Mouse (Mus musculus): ENCODE data around the gene Aicda.
A peak's percentile ranks its signal among the peaks of the same experiment; 100 is the strongest.
"Not testable (repeated sequence)": the region's sequence is repeated elsewhere in the genome, so short reads cannot be mapped to it uniquely, and the experiment has no call there.

Gene Aicda

DNA sequence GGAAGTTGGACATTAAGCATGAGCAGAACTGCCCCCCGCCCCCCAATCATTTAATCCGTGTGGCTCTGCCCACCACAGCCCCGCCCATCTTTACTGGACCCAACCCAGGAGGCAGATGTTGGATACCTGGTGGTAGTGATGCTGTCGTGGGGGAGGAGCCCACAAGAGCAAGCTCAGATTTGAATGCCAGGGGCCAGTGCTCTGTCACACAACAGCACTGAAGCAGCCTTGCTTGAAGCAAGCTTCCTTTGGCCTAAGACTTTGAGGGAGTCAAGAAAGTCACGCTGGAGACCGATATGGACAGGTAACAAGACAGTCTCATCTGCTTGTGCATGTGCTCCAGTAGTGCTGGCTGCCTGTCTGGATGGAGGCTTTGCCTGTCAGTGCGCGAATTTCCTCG, at the start of gene Aicda:
TSS of gene Aicda (plus strand) at position 196 of the 400 bp plus-strand sequence.
- no peak for DNase-seq (ENCODE audit: low read depth, low spot score)

DNA sequence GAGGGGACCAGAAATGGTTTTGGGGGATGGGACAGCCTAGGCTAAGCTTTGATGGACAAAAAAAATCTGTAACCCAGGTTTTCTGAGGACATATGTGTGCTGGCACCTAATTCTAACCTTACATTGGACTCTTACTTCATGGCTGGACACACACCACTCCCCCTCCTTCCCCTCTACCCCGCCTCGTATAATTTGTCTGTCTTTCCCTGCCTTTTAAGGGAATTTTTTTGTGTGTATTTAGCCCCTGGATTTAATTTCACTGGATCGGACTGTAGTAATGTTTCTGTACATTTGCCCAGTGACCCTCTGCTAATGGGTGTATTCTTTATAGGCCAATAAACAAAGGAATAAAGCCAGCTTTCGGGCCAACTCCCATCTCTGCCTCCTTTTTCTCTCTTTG, 48.6 kb upstream of the Aicda start:
- DNase-seq (ENCODE audit: low read depth, low spot score), result no peak

DNA sequence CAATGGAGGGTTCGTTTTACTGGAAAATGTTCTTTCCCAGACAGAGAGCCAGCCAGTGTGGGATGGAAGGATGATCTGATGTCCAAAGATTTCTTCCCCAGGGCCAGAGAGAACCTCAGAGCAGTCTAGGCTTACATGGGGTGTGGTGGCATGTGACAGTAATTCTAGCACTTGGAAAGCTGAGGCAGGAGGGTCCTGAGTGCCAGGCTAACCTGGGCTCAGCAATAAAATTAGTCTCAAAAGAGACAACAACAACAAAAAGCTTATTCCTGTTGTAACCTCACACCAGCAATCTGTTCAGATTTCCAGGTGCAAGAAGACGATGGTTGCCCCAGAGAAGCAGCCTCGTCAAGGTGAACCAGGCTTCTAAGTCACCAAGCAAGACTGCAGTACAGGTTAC, 48.1 kb upstream of the Aicda start, which contains the start of gene Mfap5:
TSS of gene Mfap5 (plus strand) at position 301 of the 400 bp plus-strand sequence.
- DNase-seq (ENCODE audit: low read depth, low spot score), result no peak

DNA sequence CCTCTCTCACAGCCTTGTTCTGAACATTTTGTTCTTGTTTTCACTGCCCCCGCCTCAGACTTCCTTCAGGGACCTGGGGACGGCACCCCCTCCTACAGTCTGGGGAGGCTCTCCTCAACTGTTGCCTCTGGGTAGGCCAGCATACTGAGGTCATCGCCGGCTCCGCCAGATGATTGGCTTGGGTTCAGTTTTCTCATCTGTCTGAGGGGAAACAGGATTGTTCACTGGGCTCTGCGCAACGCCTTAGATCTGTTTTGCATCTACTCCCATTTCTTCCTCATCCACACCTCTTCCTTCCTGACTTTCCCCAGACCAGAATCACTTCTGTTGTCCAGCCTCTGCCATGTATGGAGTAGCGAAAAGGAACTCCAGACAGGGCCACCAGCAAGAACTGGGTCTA, 45.1 kb upstream of the Aicda start:
- DNase-seq (ENCODE audit: low read depth, low spot score), result no peak

DNA sequence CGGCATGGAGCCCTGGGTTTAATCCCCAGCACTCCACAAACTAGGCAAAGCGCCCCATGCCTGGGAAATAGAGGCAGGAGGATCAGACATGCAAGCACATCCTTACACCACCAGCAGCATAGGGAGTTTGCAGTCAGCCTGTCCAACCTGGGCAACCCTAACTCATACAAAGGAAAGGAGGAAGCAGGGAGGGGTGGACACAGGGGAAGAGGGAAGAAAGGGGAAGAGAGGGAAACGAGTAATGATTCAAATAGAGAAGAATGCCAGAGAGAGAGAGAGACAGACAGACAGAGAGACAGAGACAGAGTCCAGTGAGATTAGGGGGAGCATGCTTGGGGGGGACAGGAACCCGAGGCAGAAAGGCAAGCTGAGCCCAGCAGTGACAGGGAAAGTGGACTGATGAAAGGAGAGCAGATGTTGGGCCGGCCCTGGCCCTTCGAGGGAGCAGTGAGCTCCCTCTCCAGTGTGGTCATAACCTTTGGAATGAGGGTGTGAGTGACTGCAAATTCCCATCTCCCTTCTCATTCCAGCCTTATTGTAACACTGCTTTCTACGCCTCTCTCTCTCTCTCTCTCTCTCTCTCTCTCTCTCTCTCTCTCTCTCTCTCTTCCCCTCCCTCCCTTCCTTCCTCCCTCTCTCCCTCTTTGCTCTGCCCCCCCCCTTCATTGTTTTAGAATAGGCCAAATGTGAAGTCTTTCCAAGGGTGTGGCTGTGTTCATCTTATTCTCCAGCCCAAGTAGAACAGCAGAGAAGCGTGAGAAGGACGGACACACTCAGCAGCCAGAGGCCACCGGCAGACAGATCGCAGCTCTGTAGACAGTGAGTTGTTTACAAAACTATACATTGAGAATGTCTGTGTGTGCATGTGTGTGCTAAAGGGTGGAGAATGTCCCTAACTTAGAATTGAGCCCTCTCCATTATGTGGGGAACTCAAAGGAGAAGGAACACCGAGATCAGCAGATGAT, 40.4 kb upstream of the Aicda start:
- DNase-seq (ENCODE audit: low read depth, low spot score), result no peak

DNA sequence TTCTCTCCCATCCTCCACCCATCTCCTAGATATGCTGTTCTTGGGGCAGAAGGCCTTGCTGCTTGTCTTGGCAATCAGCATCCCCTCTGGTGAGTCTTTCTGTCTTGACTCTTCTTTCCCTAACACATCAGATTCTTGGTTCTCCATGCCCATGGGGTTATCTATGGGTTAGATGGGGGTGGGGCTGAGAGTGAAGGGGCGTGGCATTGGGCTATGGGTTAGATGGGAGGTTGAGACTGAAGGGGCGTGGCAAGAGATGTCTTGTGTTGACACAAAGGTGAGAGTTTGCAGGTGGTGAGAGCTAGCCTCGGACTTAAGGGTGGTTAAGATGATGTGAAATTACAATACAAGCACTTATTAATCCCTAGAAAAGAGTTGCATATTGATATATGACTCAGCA, 39.3 kb upstream of the Aicda start:
- DNase-seq (ENCODE audit: low read depth, low spot score), result no peak

DNA sequence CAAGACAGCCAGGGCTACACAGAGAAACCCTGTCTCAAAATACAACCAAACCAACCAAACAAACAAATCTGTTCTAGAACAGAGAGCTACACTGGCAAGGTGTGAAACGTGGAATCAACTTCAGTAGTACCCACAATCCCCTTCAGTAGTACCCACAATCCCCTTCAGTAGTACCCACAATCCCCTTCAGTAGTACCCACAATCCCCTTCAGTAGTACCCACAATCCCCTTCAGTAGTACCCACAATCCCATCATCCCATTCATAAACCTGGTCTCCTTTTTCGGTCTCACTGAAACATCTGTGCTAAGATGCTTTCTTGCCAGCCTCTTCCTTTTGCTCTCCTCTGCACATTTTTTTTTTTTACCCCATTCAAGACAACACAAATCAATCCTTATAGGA, 37.8 kb upstream of the Aicda start:
- DNase-seq (ENCODE audit: low read depth, low spot score), result not testable (repeated sequence)

DNA sequence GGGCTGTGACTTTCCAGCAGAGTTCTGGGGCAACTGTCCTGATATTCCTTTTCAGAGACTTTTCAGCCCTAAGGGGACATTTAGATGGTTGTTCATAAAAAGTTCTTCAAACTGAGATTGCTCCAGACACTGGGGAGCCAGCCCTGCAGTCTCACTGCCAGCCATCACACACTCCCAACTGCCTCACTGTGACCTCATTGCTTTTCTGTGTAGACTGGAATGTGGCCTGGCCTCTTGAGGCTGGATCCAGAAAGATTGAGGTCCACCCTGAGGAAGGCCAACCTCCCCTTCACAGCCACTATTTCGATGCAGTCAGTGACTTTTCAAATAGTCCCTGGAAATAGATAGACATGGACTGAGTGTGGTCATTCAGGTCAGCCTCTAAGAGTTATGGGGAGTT, 35.9 kb upstream of the Aicda start:
- no peak for DNase-seq (ENCODE audit: low read depth, low spot score)

DNA sequence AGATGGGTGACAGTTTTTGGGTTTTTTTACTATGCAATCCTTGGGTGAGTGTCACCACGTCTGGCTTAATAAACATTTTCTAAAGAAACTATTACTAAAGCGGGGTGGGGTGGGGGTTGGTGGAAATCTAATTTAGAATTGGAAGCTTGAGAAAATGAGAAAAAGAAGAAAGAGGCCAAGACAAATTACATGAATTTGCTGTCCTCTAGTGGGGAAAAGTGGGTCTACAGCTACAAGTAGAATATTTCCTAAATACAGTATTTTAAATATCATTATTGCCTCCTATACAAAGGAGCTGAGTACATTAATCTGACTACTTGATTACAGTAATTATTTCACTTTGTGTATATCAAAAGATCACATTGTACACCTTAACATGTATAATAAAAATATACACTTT, 34.2 kb upstream of the Aicda start:
- peak; percentile 56 for DNase-seq (ENCODE audit: low read depth, low spot score)

DNA sequence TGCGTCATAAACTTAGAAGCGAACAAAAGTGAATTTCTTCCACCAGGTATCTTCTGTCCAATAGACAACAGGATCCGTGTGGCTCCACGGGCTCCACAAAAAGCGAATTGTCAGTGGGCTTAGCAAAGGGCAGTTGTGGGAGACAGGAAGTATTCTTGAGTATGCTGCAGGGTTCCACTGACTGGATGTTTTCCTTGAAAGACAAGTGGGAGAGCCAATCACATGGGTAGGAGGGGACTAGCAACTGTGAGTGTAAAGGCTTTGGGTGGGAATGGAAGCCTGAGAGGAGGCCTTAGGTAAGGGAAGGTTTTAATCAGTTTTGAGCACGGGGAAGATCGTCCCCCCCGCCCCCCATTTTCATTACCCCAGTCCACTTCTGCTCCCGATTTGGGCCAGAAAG, 31.0 kb upstream of the Aicda start:
- peak; percentile 61 for DNase-seq (ENCODE audit: low read depth, low spot score)

DNA sequence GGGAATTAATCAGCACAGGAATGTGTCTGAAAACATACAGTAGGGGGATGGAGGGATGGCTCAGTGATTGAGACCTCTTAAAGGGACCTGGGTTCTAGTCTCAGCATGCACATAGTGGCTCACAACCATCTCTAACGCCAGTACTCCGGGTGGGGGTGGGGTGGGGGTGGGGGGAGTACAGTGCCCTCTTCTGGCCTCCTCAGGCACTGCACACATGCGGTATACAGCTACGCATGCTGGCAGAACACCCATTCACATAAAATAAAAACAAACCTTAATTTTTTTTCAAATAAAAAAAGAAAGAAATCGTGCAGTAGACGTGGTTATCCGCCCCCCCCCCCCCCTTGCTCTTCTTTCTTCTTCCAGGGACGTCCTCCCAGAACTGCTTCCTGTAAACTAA, 30.3 kb upstream of the Aicda start:
- DNase-seq (ENCODE audit: low read depth, low spot score), result no peak

DNA sequence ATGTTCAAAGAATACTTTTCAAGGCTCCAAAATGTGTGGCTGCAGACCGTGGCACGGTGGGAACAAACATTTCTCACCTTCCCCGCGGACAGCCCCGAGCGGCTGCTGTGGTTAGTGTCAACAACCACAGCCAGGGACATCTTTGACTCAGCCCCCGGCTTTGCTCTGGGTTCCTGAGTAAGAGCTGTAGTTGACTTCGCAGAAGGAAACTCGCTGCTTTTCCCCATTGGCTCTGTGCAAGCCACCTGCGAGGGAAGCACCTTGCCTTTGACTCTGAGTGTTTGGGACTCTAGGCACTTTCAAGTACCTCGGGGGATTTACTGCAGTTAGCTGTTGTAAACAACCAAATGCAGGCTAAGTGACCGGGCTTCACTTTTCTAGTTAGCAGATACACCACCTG, 26.0 kb upstream of the Aicda start:
- no peak for DNase-seq (ENCODE audit: low read depth, low spot score)

DNA sequence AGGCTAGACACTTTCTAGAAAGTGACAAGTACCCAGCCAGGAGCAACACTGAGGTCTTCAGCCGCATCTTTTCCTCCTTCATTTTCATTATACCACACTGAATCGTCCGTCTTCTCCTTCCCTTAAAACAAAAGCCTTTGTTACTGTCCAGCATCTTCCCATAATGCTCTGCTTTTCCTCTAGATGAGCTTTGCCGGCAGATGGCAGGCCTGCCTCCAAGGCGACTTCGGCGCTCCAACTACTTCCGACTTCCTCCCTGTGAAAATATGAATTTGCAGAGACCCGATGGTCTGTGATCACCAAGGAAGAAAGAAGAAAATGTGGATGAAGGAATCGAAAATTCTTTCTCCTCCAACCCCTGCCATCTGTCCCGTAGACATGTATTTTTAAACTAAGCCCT, 25.5 kb upstream of the Aicda start:
- DNase-seq (ENCODE audit: low read depth, low spot score), result peak; percentile 14

DNA sequence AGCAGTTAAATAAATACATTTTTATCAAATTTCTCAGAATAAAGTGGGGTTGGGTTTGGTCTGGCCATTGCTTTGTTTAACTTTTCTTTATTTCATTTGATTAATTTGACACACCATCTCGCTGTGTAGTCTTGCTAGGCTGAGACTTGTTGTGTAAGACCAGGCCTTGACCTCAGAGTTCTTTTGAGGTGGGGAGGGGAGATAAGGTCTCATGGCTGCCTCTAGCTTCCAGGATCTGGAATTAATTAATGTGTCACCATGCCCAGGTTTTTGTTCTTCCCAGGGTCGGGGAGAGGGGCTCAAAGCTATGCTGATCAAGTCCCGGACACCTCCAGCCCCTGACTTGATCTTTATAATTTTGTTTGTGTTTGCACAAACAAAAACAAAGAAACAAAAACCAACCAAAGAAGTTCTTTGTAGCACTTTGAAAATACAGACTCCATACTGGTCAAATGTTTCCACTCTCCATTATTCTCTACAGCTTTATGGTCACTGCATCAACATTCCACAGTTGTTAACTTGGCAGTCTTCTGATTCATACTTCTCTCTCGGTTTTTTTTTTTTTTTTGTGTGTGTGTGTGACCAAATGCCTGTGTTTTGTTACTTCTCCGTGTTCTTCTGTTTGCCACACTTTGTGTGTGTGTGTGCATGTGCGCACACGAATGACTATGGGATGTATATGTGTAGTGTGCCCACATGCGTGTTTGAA, 22.0 kb upstream of the Aicda start:
- no peak for DNase-seq (ENCODE audit: low read depth, low spot score)

DNA sequence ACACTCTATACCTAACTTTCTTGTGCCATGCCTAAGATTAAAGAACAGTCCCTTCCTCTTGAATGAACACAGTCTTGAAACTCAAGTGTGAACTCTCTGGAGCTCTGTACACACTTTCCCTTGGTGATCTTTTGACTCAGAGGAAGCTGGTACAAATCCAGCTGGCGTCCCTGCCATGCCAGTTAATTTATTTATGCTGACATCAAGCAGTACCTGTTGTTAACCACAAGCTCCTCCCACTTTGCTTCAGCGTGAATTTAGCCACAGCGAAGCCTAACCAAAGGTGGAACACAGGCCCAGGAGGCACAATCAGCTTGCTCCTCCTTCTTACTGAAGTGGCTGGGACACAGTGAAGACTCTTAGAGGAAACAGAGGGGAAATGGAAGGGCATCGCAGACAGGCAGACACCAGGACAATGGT, 20.7 kb upstream of the Aicda start:
- no peak for DNase-seq (ENCODE audit: low read depth, low spot score)

DNA sequence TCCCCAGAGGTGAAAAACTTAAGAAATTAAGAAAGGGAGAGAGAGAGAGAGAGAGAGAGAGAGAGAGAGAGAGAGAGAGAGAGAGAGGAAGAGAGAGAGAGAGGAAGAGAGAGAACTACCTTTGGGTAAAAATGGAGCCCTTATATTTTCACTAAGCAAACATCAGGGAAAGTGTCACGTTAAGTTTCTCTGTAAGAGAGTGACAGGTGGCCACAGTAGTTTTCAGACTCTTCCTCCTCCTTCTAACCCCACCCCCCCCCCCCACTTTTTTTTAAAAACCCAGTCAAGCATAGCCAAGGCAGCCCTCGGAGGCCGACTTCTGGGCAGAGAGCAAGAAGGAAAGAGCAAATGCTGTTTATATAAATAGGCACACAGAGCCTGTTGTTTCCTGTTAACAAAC, 19.6 kb upstream of the Aicda start:
- no peak for DNase-seq (ENCODE audit: low read depth, low spot score)

DNA sequence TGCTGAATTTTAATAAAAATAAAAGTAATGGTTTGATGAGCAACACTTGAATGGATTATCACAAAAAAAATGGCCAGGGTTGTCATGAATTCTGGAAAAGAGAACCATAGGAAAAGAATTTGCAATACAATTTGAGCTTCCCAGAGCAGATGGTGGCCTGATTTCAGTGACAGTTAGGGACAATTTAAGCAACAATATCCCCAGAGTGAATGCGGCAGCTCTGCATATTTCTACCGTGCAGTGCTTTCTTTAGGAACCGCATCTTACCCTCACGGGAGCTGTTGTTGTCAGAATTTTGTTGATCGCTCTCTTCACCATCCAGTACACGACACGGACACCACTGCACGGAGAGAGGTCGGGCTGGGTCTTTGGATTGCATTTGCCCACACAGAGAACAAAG, 14.0 kb upstream of the Aicda start:
- peak; percentile 53 for DNase-seq (ENCODE audit: low read depth, low spot score)

DNA sequence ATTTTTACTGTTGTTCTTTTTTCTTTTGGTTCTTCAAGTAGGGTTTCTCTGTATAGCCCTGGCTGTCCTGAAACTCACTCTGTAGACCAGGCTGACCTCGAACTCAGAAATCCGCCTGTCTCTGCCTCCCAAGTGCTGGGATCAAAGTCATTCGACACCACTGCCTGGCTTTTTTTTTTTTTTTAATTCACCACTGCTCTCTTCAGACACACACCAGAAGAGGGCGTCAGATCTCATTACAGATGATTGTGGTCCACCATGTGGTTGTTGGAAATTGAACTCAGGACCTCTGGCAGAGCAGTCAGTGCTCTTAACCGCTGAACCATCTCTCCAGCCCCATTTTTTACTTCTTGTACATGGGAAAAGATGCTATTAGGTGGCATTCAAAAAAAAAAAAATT, 11.1 kb upstream of the Aicda start:
- not testable (repeated sequence) for DNase-seq (ENCODE audit: low read depth, low spot score)

DNA sequence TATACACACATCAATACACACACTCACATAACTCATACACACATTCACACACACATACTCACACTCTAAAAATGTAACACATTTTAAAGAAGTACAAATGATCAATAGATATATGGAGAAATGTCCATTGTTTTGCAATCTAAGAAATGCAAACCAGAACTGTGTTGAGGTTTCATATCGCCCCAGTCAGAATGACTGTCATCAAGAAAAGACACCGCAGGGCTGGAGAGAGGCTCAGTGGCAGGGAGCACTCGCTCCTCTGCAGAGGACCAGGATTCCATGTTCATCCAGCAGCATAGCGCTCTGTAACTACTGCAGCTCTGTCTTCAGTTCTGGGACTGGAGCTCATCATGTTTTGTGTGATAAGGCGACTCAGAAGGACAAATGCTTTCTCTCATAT, 10.0 kb upstream of the Aicda start:
- DNase-seq (ENCODE audit: low read depth, low spot score), result no peak

DNA sequence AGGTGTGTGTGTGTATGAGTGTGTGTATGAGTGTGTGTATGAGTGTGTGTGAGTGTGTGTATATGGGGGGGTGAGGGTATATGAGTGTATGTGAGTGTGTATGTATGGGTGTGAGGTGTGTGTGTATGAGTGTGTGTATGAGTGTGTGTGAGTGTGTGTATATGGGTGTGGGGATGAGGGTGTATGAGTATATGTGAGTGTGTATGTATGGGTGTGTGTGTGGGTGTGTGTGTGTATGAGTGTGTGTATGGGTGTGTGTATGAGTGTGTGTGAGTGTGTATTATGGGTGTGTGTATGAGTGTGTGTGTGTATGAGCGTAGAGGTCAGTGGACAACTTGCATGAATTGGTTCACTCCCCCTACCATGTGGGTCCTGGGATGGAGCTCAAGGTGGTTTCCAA, 8.9 kb upstream of the Aicda start:
- no peak for DNase-seq (ENCODE audit: low read depth, low spot score)

DNA sequence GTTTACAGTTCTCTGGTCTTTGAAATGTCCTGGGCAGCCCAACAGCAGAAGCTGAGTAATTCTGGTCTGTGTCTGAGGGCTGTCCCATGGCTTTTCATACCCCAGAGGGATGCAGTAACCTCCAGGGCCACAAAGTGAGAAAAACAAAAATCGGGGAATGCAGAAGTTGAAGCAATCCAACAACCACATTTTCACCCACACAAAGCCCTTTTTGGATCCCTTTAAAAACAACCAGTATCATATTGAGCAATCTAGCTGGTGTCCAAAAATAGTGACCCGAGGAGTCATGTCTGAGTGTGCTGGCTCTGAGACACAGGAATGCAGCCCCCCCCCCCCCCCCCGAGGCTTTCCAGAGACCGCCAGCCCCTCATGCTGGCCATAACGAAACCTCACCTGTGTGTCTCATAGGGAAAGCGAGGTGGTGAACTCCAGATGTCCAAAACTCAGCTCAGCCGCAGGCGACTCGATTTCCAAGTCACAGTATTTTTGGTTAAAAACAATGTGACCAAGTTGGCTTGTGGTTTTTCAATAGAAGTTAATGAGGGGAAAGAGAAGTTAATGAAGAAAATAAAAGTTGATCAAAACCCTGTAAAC, 8.2 kb upstream of the Aicda start:
- DNase-seq (ENCODE audit: low read depth, low spot score), result no peak

DNA sequence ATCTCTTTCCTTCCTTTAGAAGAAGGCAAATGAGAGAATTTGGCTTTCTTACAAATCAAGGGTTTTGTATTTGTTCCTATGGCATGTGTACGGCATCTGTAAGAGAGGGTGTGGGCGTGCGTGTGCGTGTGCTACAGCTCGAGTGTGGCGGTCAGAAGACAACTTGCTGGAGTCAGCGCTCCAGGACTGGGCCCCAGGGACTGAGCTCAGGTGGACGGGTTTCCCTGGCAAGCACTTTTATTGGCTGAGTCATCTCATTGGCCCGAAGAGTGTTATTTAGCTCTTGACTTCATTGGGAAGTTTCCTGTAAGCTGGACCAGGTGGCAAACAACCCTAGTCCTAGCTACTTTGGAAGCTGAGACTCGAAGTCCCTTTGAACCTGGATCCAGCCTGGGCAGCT, 7.7 kb upstream of the Aicda start:
- DNase-seq (ENCODE audit: low read depth, low spot score), result no peak

DNA sequence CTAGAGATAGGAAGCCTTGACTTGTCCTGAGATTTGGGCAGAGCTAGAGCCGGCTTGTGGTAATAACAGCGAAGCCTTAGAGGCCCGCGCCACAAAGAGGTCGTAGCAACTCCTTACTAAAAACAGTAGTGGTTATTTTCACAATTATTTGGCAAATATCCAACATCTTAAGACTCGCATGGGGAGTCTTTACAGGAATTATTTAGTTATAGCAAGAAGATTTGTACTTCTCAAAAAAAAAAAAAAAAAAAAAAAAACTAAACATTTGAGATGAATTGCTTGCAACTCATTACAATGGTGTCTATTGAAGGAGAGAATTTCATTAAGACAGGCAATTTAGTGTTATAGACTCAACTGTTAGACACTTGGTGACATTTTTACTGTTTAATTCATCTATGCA, 501 bp downstream of the Aicda start:
- DNase-seq (ENCODE audit: low read depth, low spot score), result no peak
